Comparison of ENCODE assay signal across 7 mouse cellular contexts in genomic region chr17:6342606-6343294, GRCm38 (mm10). TPM values are rescaled to one million over a fixed set of nuclear protein-coding genes. Genes with fewer than 3 reads are reported as not detected.
ATAC-seq lines count a peak whose summit lies in the region.
"Not testable (repeated sequence)": the region's sequence is repeated elsewhere in the genome, so short reads cannot be mapped to it uniquely, and the experiment has no call there.

No protein-coding gene starts in this region.

- H3K36me3 ChIP-seq in embryonic facial prominence, embryonic 13.5 days; heart, embryonic 12.5 days; hindbrain, embryonic 13.5 days; kidney, embryonic 15.5 days; limb, embryonic 15.5 days; midbrain, embryonic 13.5 days; stomach, embryonic 14.5 days (ENCODE audit: control insufficient read depth, insufficient read depth, low read length): not testable (repeated sequence)

- not testable (repeated sequence) for H3K4me1 ChIP-seq in embryonic facial prominence, embryonic 13.5 days; heart, embryonic 12.5 days (replicated peaks); hindbrain, embryonic 13.5 days (replicated peaks); kidney, embryonic 15.5 days; limb, embryonic 15.5 days; midbrain, embryonic 13.5 days (replicated peaks); stomach, embryonic 14.5 days (ENCODE audit: control insufficient read depth, insufficient read depth, low read length)

- H3K9me3 ChIP-seq in embryonic facial prominence, embryonic 13.5 days; heart, embryonic 12.5 days (replicated peaks); hindbrain, embryonic 13.5 days; kidney, embryonic 15.5 days (replicated peaks); limb, embryonic 15.5 days; midbrain, embryonic 13.5 days; stomach, embryonic 14.5 days (ENCODE audit: control insufficient read depth, low read depth, low read length): not testable (repeated sequence)

- not testable (repeated sequence) for H3K27me3 ChIP-seq in embryonic facial prominence, embryonic 13.5 days; heart, embryonic 12.5 days (replicated peaks); hindbrain, embryonic 13.5 days; kidney, embryonic 15.5 days; limb, embryonic 15.5 days; midbrain, embryonic 13.5 days; stomach, embryonic 14.5 days (ENCODE audit: control insufficient read depth, insufficient read depth, low read length)

- H3K4me2 ChIP-seq in embryonic facial prominence, embryonic 13.5 days; heart, embryonic 12.5 days; hindbrain, embryonic 13.5 days; kidney, embryonic 15.5 days; limb, embryonic 15.5 days; midbrain, embryonic 13.5 days (replicated peaks); stomach, embryonic 14.5 days (replicated peaks; ENCODE audit: low read depth, low read length): not testable (repeated sequence)

- not testable (repeated sequence) for H3K9ac ChIP-seq in embryonic facial prominence, embryonic 13.5 days; heart, embryonic 12.5 days; hindbrain, embryonic 13.5 days; kidney, embryonic 15.5 days; limb, embryonic 15.5 days; midbrain, embryonic 13.5 days (replicated peaks); stomach, embryonic 14.5 days (replicated peaks; ENCODE audit: low read depth, low read length)

- H3K4me3 ChIP-seq in embryonic facial prominence, embryonic 13.5 days; heart, embryonic 12.5 days; hindbrain, embryonic 13.5 days; kidney, embryonic 15.5 days (replicated peaks); limb, embryonic 15.5 days; midbrain, embryonic 13.5 days (replicated peaks); stomach, embryonic 14.5 days (ENCODE audit: low read depth, low read length): not testable (repeated sequence)

- not testable (repeated sequence) for H3K27ac ChIP-seq in embryonic facial prominence, embryonic 13.5 days; heart, embryonic 12.5 days (ENCODE audit: poor library complexity, severe bottlenecking); hindbrain, embryonic 13.5 days; kidney, embryonic 15.5 days; limb, embryonic 15.5 days; midbrain, embryonic 13.5 days; stomach, embryonic 14.5 days (ENCODE audit: low read length)

- no CpG with 5 or more reads among the region's 12 CpGs for WGBS in embryonic facial prominence, embryonic 13.5 days
- no CpG with 5 or more reads among the region's 12 CpGs for WGBS in heart, embryonic 12.5 days
- WGBS in hindbrain, embryonic 13.5 days = no CpG with 5 or more reads among the region's 12 CpGs
- no CpG with 5 or more reads among the region's 12 CpGs for WGBS in kidney, embryonic 15.5 days
- WGBS in limb, embryonic 15.5 days = 83% methylated on average over 1 of the region's 12 CpGs
- whole genome bisulfite sequencing in midbrain, embryonic 13.5 days = no CpG with 5 or more reads among the region's 12 CpGs
- whole genome bisulfite sequencing in stomach, embryonic 14.5 days = no CpG with 5 or more reads among the region's 12 CpGs

- ATAC-seq in embryonic facial prominence, embryonic 13.5 days (ENCODE audit: insufficient number of reproducible peaks, insufficient read depth, low FRiP score, low TSS enrichment, low read depth) = peak; percentile 52
- peak; percentile 67; the same call in 1 of the 2 replicates for ATAC-seq in heart, embryonic 12.5 days (ENCODE audit: insufficient number of reproducible peaks, low FRiP score)
- ATAC-seq in hindbrain, embryonic 13.5 days (ENCODE audit: low FRiP score) = 0 out of 2 replicates have a peak, but pooled peaks have one; percentile 28
- 0 out of 2 replicates have a peak, but pooled peaks have one; percentile 15 for ATAC-seq in kidney, embryonic 15.5 days (replicated peaks; ENCODE audit: low FRiP score)
- ATAC-seq in limb, embryonic 15.5 days (ENCODE audit: insufficient number of reproducible peaks, low FRiP score, low TSS enrichment, low read depth) = peak; percentile 58
- ATAC-seq in midbrain, embryonic 13.5 days = peak; percentile 55
- peak; percentile 18; the same call in 1 of the 2 replicates for ATAC-seq in stomach, embryonic 14.5 days (ENCODE audit: insufficient number of reproducible peaks, insufficient read depth, low FRiP score, low read depth)

RNA-seq across cellular contexts. Expression of gene Dynlt1a, which starts 25.4 kb away (rescaled TPM):
- polyA plus RNA-seq in embryonic facial prominence, embryonic 13.5 days (2015; fragmentation: Nextera tagmentation; extraction: Ambion mirVana) = 20.0 and 21.1 TPM in 2 replicates
- 10.9 and 12.3 TPM in 2 replicates for polyA plus RNA-seq in heart, embryonic 12.5 days (2016; fragmentation: Nextera tagmentation; extraction: Ambion mirVana)
- 50.5 and 53.2 TPM in 2 replicates for polyA plus RNA-seq in hindbrain, embryonic 13.5 days (2015; fragmentation: Nextera tagmentation; extraction: Ambion mirVana)
- polyA plus RNA-seq in kidney, embryonic 15.5 days (2015; fragmentation: Nextera tagmentation; extraction: Ambion mirVana) = 14.7 and 16.3 TPM in 2 replicates
- polyA plus RNA-seq in limb, embryonic 15.5 days (2015; fragmentation: Nextera tagmentation; extraction: Ambion mirVana) = 11.4 and 13.1 TPM in 2 replicates
- polyA plus RNA-seq in midbrain, embryonic 13.5 days (2015; fragmentation: Nextera tagmentation; extraction: Ambion mirVana) = 48.2 and 53.2 TPM in 2 replicates
- 16.5 and 20.1 TPM in 2 replicates for polyA plus RNA-seq in stomach, embryonic 14.5 days (2014; fragmentation: Nextera tagmentation; extraction: Ambion mirVana)

Comparison
In these comparisons a context has a peak if more than half of its experiments do, and no peak if none do; other contexts are left out.
1. ATAC-seq: peak in every context shown above with its lines; median percentile 67 in heart, embryonic 12.5 days; 58 in limb, embryonic 15.5 days; 55 in midbrain, embryonic 13.5 days; 52 in embryonic facial prominence, embryonic 13.5 days; 28 in hindbrain, embryonic 13.5 days; 18 in stomach, embryonic 14.5 days; 15 in kidney, embryonic 15.5 days.